In genomic region chr2:119023154-119023660, GRCm38 (mm10) we compare ENCODE assay signal across 21 mouse cellular contexts.
"Had no signal": no experiment of that assay in that cellular context is flagged by ENCODE, and none has a peak within 500 bp of the region (broad histone marks: within the 10 kb centered on the region; RNA-seq: fewer than 3 reads in every experiment).

No protein-coding gene starts in this region.

- H3K9ac ChIP-seq: liver, embryonic 15.5 days; liver, postnatal 0 days; lung, embryonic 15.5 days; midbrain, embryonic 13.5 days; neural tube, embryonic 13.5 days; neural tube, embryonic 15.5 days had no signal

- ATAC-seq: liver, postnatal 0 days; lung, postnatal 0 days; midbrain, embryonic 13.5 days; midbrain, embryonic 16.5 days had no signal

- H3K4me2 ChIP-seq: liver, embryonic 15.5 days; lung, embryonic 15.5 days; midbrain, embryonic 13.5 days; neural tube, embryonic 13.5 days; neural tube, embryonic 15.5 days had no signal

- H3K9me3 ChIP-seq: liver, embryonic 15.5 days; lung, embryonic 15.5 days; midbrain, embryonic 13.5 days; neural tube, embryonic 13.5 days; neural tube, embryonic 15.5 days had no signal

- DNase-seq: liver, postnatal 0 days; lung, adult 2 months; lung, postnatal 14 days; lung, postnatal 36 days; retina, postnatal 1 day; right cerebral cortex, adult 18-20 months; right cerebral cortex, postnatal 25 days; right cerebral cortex, postnatal 4 days; spleen, adult 18-20 months; thymus, adult 18-20 months; thymus, postnatal 14 days; thymus, postnatal 36 days had no signal

- H3K27ac ChIP-seq: lung, embryonic 15.5 days; macrophage; midbrain, embryonic 13.5 days; neural tube, embryonic 13.5 days; neural tube, embryonic 15.5 days had no signal

- H3K4me3 ChIP-seq: liver, embryonic 15.5 days; lung, embryonic 15.5 days; megakaryocyte, embryonic 14.5 days; midbrain, embryonic 13.5 days; neural tube, embryonic 13.5 days; neural tube, embryonic 15.5 days had no signal

- H3K27me3 ChIP-seq: liver, embryonic 15.5 days; lung, embryonic 15.5 days; megakaryocyte, embryonic 14.5 days; midbrain, embryonic 13.5 days; neural tube, embryonic 13.5 days; neural tube, embryonic 15.5 days had no signal
